Mouse (Mus musculus) CH12.LX (cell line): ENCODE measurements around the gene Ddo.

Experiments used
- CHD2 ChIP-seq: IDR thresholded peaks from 2 replicates; pipeline ENCODE4 v1.6.1; 2011; ENCODE audit warnings: low read length, improper control_type of control experiment
- CTCF ChIP-seq, 2 experiments: IDR thresholded peaks in 1 of 2; conservative IDR thresholded peaks in 1 of 2; 2 replicates each; pipeline ENCODE4 v1.5.1; 2011 to 2012; ENCODE audit warnings: low read depth in 2 of 2, low read length in 2 of 2, improper control_type of control experiment in 1 of 2, inconsistent platforms in 1 of 2, mild to moderate bottlenecking in 1 of 2, moderate library complexity in 1 of 2
- EP300 ChIP-seq: IDR thresholded peaks from 2 replicates; pipeline ENCODE4 v1.6.1; 2011; ENCODE audit warnings: low read length, improper control_type of control experiment
- POLR2A ChIP-seq: IDR thresholded peaks from 2 replicates; pipeline ENCODE4 v1.6.1; 2011; ENCODE audit warnings: low read depth, mild to moderate bottlenecking, improper control_type of control experiment, low read length
- RAD21 ChIP-seq: IDR thresholded peaks from 2 replicates; pipeline ENCODE4 v1.6.1; 2011; ENCODE audit warnings: low read depth, mild to moderate bottlenecking, low read length, improper control_type of control experiment, moderate library complexity
- TBP ChIP-seq: conservative IDR thresholded peaks from 2 replicates; pipeline ENCODE4 v1.6.1; 2011; ENCODE audit warnings: low read depth, low read length, improper control_type of control experiment
- USF1 ChIP-seq: IDR thresholded peaks from 2 replicates; pipeline ENCODE4 v1.6.1; 2014; ENCODE audit warnings: low read depth, mild to moderate bottlenecking, inconsistent platforms, low read length, improper control_type of control experiment

DNA sequence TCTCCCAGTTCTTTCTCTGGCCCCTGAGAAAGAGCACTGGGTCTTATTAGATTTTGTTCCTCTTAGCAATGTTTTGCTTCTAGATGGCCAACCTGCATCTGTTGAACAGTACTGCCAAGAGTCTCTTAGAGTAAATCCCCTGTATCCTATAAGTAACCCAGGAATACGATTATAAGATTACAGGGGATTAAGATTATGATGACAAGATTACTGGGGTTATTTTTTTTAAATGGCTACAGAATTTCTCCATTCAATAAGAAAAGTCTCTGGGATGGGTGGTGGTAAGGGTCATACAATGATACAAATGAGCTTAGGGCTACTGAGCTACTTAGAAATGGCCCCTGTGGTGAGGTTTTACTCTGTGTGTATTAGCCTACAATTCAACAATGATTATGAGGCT lies 15.5 kb downstream of the Ddo start:
- TF ChIP-seq POLR2A (no peak), USF1 (no peak), TBP (no peak), RAD21 (no peak), CTCF (conservative IDR thresholded peaks at IDR 0.05 in 1 of 2, IDR thresholded peaks at IDR 0.05 in 1 of 2; ENCODE audit: low read depth in 2 of 2, low read length in 2 of 2) (no peak), CHD2 (no peak), EP300 (no peak)
